ENCODE assay signal across 10 mouse cellular contexts in the genomic region with DNA sequence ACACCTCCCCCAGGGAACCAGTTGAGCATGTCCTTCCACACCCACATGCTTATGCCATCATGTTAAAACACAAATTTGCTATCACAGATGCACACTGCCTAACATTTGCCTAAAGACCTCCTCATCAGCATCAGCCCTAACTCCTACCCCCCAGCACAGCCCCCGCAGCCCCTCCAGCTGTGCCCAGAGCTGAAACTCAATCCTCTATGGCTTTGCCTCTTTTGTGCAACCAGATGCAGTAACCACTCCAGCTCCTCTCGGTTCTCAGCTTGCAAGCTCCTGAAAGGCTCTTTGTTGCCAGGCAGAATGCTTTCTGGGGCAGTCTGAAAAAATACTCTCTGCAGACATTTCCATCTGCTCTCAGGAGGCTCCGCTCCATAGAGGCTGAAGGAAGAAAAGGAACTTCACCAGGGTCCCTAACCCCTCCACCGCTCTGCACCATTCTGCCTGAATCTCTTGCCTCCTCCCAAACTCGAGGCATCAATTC.
DNase-seq lines count a peak whose midpoint lies in the region; ATAC-seq lines count a peak whose summit lies in the region.
"Had no signal": no experiment of that assay in that cellular context is flagged by ENCODE, and none has a peak within 500 bp of the region (broad histone marks: within the 10 kb centered on the region; RNA-seq: fewer than 3 reads in every experiment).

No protein-coding gene starts in this region.

- 0 out of 2 replicates have a peak overlapping the region, but pooled peaks have one; percentile 16 for H3K4me2 ChIP-seq in midbrain, embryonic 15.5 days

- H3K9ac ChIP-seq in midbrain, embryonic 15.5 days, result no peak overlapping the region

- ATAC-seq in midbrain, embryonic 15.5 days (replicated peaks), result peak; percentile 63
- no peak for ATAC-seq in erythroblast, adult 5-6 weeks (replicated peaks; ENCODE audit: low FRiP score, poor library complexity, severe bottlenecking)

- 6% methylated on average over 5 of the region's 5 CpGs for WGBS in forebrain, embryonic 10.5 days
- WGBS in midbrain, embryonic 15.5 days, result 10% methylated on average over 5 of the region's 5 CpGs

- H3K4me1 ChIP-seq in forebrain, embryonic 10.5 days, result peaks cover 60% of the 10 kb centered on the region
- H3K4me1 ChIP-seq in midbrain, embryonic 15.5 days, result peaks cover 61% of the 10 kb centered on the region

- H3K4me3 ChIP-seq in forebrain, embryonic 10.5 days, result peak overlapping the region; percentile 24
- no peak overlapping the region for H3K4me3 ChIP-seq in midbrain, embryonic 15.5 days

- H3K27ac ChIP-seq in forebrain, embryonic 10.5 days, result peak overlapping the region; percentile 89
- peak overlapping the region; percentile 83 for H3K27ac ChIP-seq in midbrain, embryonic 15.5 days
- H3K27ac ChIP-seq: macrophage had no signal

- no peaks in the 10 kb centered on the region for H3K9me3 ChIP-seq in forebrain, embryonic 10.5 days
- H3K9me3 ChIP-seq in midbrain, embryonic 15.5 days, result no peaks in the 10 kb centered on the region

- DNase-seq in embryo, embryonic 9.5 days (ENCODE audit: extremely low spot score), result peak; percentile 42
- peak; percentile 63 for DNase-seq in forebrain, embryonic 10.5 days (ENCODE audit: extremely low spot score, low spot score)
- DNase-seq in layer of hippocampus, adult 8-10 months (ENCODE audit: low spot score in 2 of 2), result peak; percentile 66 to 74
- DNase-seq in lung, adult 18-20 months, result no peak
- no peak for DNase-seq in kidney, postnatal 14 days
- DNase-seq: heart, adult 11 months; thymus, postnatal 36 days had no signal

- H3K27me3 ChIP-seq in forebrain, embryonic 10.5 days (ENCODE audit: poor library complexity, severe bottlenecking), result no peaks in the 10 kb centered on the region
- no peaks in the 10 kb centered on the region for H3K27me3 ChIP-seq in midbrain, embryonic 15.5 days (replicated peaks)

- H3K36me3 ChIP-seq in forebrain, embryonic 10.5 days (replicated peaks), result peaks cover 27% of the 10 kb centered on the region
- no peaks in the 10 kb centered on the region for H3K36me3 ChIP-seq in midbrain, embryonic 15.5 days (replicated peaks)

Comparison
In these comparisons a context has a peak if more than half of its experiments do, and no peak if none do; other contexts are left out.
1. DNase-seq: peak in embryo, embryonic 9.5 days (single experiment), forebrain, embryonic 10.5 days (single experiment) and layer of hippocampus, adult 8-10 months (2 of 2); none in lung, adult 18-20 months (0 of 2) and kidney, postnatal 14 days (single experiment).